Mouse (Mus musculus) liver, adult 2 months (tissue): ENCODE data around the gene Cwc25.
A peak's percentile ranks its signal among the peaks of the same experiment; 100 is the strongest.

Experiments used
- CTCF ChIP-seq: fragments of 200-500 bp; IDR thresholded peaks from 2 replicates; pipeline ENCODE4 v1.5.1; 2011; ENCODE audit warnings: low read depth, low read length, control low read depth
- POLR2A ChIP-seq: fragments of 200-500 bp; IDR thresholded peaks from 2 replicates; pipeline ENCODE4 v1.6.1; 2011; ENCODE audit warnings: low read length, control low read depth; ENCODE audit not compliant: insufficient read depth; ENCODE audit errors: extremely low read depth

DNA sequence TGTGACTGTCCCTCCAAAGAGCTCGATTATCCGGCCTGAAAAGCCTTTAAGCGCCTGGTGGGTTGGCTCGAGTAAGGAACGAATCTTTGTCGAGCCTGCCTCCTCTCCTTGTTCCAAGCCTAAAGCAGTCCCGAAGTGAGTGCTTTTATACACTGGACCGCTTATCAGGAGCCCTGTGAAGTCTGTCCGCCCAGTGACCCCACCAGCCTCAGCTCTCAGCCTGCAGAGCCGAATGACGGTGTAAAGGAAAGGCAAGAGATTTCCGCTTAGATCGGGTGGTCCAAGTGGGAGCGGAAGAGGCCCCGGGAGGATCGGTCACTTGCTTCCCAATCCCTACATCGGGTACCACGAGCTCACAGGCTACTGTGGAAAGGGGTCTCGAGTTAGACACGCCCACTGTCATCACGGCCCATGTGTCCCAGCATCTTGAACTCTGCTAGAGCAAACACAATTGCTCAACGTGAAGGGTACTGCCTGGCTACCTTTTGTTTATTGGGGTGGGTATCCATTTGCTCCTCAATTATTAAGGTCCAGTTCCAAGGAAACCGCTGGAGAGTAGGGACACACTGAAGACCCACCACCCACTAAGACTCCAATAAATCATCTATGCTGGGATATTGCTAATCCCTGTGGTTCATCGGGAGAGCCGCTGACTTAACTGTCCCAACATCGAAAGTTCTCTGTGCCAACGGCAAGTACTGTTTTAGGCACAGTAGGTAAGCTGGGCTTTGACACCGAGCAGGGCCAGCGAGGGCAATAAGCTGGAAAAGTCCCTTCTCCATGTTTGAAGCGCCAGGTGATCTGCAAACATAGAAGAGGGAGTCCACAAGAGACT, 65.4 kb downstream of the Cwc25 start:
- TF ChIP-seq CTCF (no peak), POLR2A (0 out of 2 replicates have a peak, but pooled peaks have one; percentile 31)
